Mouse (Mus musculus): ENCODE measurements around the gene Fam168a. TPM values are rescaled to one million over a fixed set of nuclear protein-coding genes. Genes with fewer than 3 reads are reported as not detected.

Fam168a gene
- polyA plus RNA-seq, 1 experiment from 2014 or later = 13.2 TPM

DNA sequence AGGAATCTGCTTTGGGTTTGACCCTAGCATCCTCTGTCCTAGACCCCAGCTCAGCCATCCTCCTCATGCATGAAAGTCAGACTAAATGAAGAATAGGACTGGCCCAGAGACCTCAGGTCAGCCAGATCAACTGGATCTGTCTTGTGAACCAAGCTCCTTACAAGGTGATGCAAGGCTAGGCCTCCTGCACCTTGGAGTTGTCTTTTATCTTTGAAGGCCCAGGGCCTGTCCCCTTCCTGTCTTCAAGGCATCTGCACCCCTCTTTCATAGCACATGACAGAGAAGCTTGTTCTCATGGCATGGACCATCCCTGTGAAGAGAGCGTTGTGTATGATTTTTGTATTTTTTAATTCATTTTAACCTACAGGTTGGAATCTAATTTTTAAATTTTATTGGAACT is 134.5 kb downstream of the Fam168a start:
- Histone ChIP-seq H3K27ac (ENCODE audit: low read depth, low read length) (no peak overlapping the region), H3K4me1 (replicated peaks; ENCODE audit: control insufficient read depth, insufficient read depth, low read length) (no peaks in the 10 kb centered on the region; the same call in 1 of the 2 replicates), H3K4me2 (replicated peaks; ENCODE audit: low read depth) (no peak overlapping the region), H3K9ac (ENCODE audit: low read depth, low read length) (no peak overlapping the region), H3K36me3 (ENCODE audit: control insufficient read depth, insufficient read depth) (peaks cover 11% of the 10 kb centered on the region), H3K9me3 (ENCODE audit: control insufficient read depth) (no peaks in the 10 kb centered on the region), H3K4me3 (ENCODE audit: low read depth, low read length) (no peak overlapping the region), H3K27me3 (replicated peaks; ENCODE audit: control insufficient read depth, insufficient read depth, low read length) (no peaks in the 10 kb centered on the region)
- TF ChIP-seq CTCF (IDR thresholded peaks at IDR 0.05; ENCODE audit: low read depth) = no peak
- WGBS = 93% methylated on average over 1 of the region's 1 CpGs
- no peak for ATAC-seq

DNA sequence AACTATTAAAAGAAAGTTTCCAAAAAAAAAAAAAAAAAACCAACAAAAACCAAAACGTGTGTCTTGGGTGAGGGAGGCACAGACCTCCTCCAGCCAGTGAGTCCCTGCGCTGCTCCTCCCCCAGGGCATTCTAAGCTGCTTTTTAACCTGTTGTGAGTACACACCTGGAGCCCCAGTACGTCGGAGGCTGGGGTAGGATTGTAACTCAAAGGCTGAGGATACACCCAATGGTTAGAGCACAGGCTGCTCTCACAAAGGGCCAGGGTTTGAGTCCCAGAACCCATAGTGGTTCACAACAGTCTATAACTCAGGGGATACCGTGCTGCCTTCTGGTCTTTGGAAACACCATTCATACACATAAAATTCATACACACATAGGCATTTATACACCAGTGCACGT is 135.2 kb downstream of the Fam168a start:
- no peak overlapping the region for H3K4me2 ChIP-seq (replicated peaks; ENCODE audit: low read depth)
- TF ChIP-seq CTCF (IDR thresholded peaks at IDR 0.05; ENCODE audit: low read depth) = no peak
- no peaks in the 10 kb centered on the region; the same call in 1 of the 2 replicates for H3K4me1 ChIP-seq (replicated peaks; ENCODE audit: control insufficient read depth, insufficient read depth, low read length)
- H3K27me3 ChIP-seq (replicated peaks; ENCODE audit: control insufficient read depth, insufficient read depth, low read length) = no peaks in the 10 kb centered on the region
- no peak overlapping the region for H3K27ac ChIP-seq (ENCODE audit: low read depth, low read length)
- no peak overlapping the region for H3K9ac ChIP-seq (ENCODE audit: low read depth, low read length)
- WGBS = 95% methylated on average over 6 of the region's 6 CpGs
- no peaks in the 10 kb centered on the region for H3K9me3 ChIP-seq (ENCODE audit: control insufficient read depth)
- no peak for ATAC-seq
- peaks cover 4% of the 10 kb centered on the region for H3K36me3 ChIP-seq (ENCODE audit: control insufficient read depth, insufficient read depth)
- H3K4me3 ChIP-seq (ENCODE audit: low read depth, low read length) = no peak overlapping the region

DNA sequence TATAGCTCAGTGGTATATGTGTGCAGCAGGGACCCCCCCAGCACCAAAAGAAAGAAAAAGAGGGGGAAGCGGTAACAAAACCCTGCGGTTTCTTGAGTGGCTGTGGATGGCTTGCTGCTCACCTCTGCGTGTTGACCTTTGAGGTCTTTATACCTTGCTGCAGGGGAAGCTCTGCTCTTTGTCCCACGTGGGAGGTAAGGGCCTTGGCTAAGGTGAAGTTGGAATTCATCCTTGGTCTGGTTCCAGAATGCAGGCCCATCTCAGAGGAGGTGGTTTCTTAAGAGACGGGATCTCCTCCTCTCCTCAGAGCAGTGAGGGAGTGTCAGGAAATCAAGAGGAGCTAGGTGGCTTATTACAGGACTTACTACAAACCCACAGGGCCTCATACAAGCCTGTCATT is 135.7 kb downstream of the Fam168a start:
- no peak for ATAC-seq
- Histone ChIP-seq H3K4me2 (replicated peaks; ENCODE audit: low read depth) (no peak overlapping the region), H3K4me3 (ENCODE audit: low read depth, low read length) (no peak overlapping the region), H3K9ac (ENCODE audit: low read depth, low read length) (no peak overlapping the region), H3K27me3 (replicated peaks; ENCODE audit: control insufficient read depth, insufficient read depth, low read length) (no peaks in the 10 kb centered on the region), H3K4me1 (replicated peaks; ENCODE audit: control insufficient read depth, insufficient read depth, low read length) (no peaks in the 10 kb centered on the region; the same call in 1 of the 2 replicates), H3K36me3 (ENCODE audit: control insufficient read depth, insufficient read depth) (no peaks in the 10 kb centered on the region), H3K9me3 (ENCODE audit: control insufficient read depth) (no peaks in the 10 kb centered on the region), H3K27ac (ENCODE audit: low read depth, low read length) (no peak overlapping the region)
- TF ChIP-seq CTCF (IDR thresholded peaks at IDR 0.05; ENCODE audit: low read depth) = no peak
- 85% methylated on average over 5 of the region's 5 CpGs for WGBS

DNA sequence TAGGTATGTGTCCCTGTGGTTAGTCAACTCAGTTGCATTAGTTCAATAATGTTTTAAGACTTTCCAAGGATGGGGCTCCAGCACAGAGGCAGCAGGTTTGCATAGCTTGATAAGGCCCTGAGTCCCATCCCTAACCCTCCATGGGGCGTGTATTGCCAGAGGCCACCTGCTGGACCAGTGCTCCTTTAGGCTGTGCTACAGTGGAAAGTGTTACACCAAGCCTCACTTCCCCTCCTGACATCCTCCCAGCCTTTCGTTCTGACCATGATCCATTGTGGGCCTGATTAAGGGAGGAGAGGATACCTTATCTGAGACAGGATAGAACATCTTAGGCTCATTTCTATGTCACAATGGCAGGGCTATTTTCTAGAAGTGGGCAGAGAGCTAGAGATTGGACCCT is 137.4 kb downstream of the Fam168a start:
- no peaks in the 10 kb centered on the region for H3K36me3 ChIP-seq (ENCODE audit: control insufficient read depth, insufficient read depth)

DNA sequence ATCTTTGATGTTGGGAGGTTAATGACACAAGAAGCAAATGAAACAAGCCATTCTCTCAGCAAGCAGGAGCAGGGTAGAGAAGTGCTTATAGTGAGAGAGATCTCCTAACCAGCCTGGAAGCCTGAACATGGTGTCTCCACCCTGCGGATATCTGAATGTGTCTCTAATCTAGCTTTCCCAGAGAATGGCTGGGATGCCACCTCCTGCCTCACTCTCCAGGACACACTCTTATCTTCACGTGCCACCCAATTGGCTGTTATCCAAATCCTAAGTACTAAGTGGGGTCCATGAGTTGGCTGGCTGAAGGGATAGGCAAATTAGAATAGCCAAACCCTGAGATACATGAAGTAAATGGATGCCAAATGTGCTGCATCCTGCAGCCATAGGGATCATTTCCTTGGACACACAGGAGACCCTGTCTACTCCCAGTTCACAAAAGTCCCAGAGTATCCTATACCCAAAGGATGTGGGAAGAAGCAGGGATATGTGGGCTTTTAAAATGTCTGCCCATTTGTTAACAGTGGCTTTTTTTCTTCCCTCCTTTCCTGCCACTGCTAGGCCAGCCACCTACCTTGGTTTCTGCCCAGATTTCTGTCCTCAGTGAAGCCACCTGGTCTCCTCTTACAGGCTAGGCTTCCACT is 138.1 kb downstream of the Fam168a start:
- H3K4me1 ChIP-seq (replicated peaks; ENCODE audit: control insufficient read depth, insufficient read depth, low read length) = no peaks in the 10 kb centered on the region; the same call in 1 of the 2 replicates
- no peak for TF ChIP-seq CTCF (IDR thresholded peaks at IDR 0.05; ENCODE audit: low read depth)
- ATAC-seq = no peak
- 65% methylated on average over 2 of the region's 2 CpGs for WGBS
- no peak overlapping the region for H3K4me2 ChIP-seq (replicated peaks; ENCODE audit: low read depth)
- no peak overlapping the region for H3K9ac ChIP-seq (ENCODE audit: low read depth, low read length)
- H3K36me3 ChIP-seq (ENCODE audit: control insufficient read depth, insufficient read depth) = no peaks in the 10 kb centered on the region; the same call in 1 of the 2 replicates
- H3K27ac ChIP-seq (ENCODE audit: low read depth, low read length) = no peak overlapping the region
- no peaks in the 10 kb centered on the region for H3K27me3 ChIP-seq (replicated peaks; ENCODE audit: control insufficient read depth, insufficient read depth, low read length)
- no peaks in the 10 kb centered on the region for H3K9me3 ChIP-seq (ENCODE audit: control insufficient read depth)
- H3K4me3 ChIP-seq (ENCODE audit: low read depth, low read length) = no peak overlapping the region

More for the DNA sequence above, 137.4 kb downstream of the Fam168a start:
- Histone ChIP-seq H3K4me3 (ENCODE audit: low read depth, low read length) (no peak overlapping the region), H3K9ac (ENCODE audit: low read depth, low read length) (no peak overlapping the region), H3K27me3 (replicated peaks; ENCODE audit: control insufficient read depth, insufficient read depth, low read length) (no peaks in the 10 kb centered on the region), H3K27ac (ENCODE audit: low read depth, low read length) (no peak overlapping the region), H3K9me3 (ENCODE audit: control insufficient read depth) (no peaks in the 10 kb centered on the region), H3K4me2 (replicated peaks; ENCODE audit: low read depth) (no peak overlapping the region), H3K4me1 (replicated peaks; ENCODE audit: control insufficient read depth, insufficient read depth, low read length) (no peaks in the 10 kb centered on the region; the same call in 1 of the 2 replicates)
- no peak for TF ChIP-seq CTCF (IDR thresholded peaks at IDR 0.05; ENCODE audit: low read depth)
- WGBS = 86% methylated on average over 2 of the region's 2 CpGs
- no peak for ATAC-seq

DNA sequence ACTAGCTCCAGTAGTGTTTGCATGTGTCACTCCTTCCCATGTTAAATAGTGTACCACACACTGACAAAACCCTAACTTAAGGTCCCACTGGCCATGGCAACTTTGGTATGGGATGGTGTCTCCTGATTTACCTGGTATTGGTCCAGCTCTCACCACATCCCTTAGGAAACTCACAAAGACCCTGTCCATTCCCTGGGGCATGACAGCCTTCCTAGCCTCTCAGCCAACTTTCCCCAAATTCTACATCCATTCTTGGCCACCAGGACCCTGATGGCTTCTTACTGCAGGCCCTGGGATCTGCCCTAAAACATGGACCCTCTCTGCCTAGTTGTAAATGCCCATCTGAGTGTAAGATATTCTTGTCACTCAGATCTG is 138.6 kb downstream of the Fam168a start:
- Histone ChIP-seq H3K36me3 (ENCODE audit: control insufficient read depth, insufficient read depth) (no peaks in the 10 kb centered on the region; the same call in 1 of the 2 replicates), H3K4me3 (ENCODE audit: low read depth, low read length) (no peak overlapping the region), H3K27me3 (replicated peaks; ENCODE audit: control insufficient read depth, insufficient read depth, low read length) (no peaks in the 10 kb centered on the region), H3K4me2 (replicated peaks; ENCODE audit: low read depth) (no peak overlapping the region), H3K9me3 (ENCODE audit: control insufficient read depth) (no peaks in the 10 kb centered on the region), H3K27ac (ENCODE audit: low read depth, low read length) (peak overlapping the region; percentile 50), H3K9ac (ENCODE audit: low read depth, low read length) (no peak overlapping the region), H3K4me1 (replicated peaks; ENCODE audit: control insufficient read depth, insufficient read depth, low read length) (no peaks in the 10 kb centered on the region; the same call in 1 of the 2 replicates)
- no peak for TF ChIP-seq CTCF (IDR thresholded peaks at IDR 0.05; ENCODE audit: low read depth)
- ATAC-seq = no peak
